Mouse (Mus musculus): Measurements from ENCODE around the gene Zfhx3. TPM values are rescaled to one million over a fixed set of nuclear protein-coding genes. Genes with fewer than 3 reads are reported as not detected.

Gene Zfhx3
- polyA plus RNA-seq, 1 experiment from 2014 or later, result 15.7 TPM

DNA sequence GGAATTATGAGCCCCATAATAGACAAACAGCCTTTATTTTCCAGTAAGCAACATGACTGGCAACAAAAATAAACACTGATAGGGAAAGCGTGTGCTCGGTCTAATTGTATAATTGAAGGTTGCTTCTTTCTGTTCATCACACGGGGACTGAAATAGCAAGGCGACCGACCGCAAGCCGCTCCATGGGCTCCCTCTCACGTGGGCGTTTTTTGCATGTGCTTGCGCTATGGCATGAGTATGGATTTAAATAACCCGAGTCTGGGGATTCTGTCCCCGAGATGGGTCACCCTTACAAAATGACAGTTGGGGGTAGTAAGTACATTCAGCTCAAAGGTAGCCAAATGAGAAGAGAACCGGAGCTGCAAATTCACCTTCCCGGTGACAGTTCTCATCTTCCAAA, 405.9 kb downstream of the Zfhx3 start:
- H3K9me3 ChIP-seq (ENCODE audit: control insufficient read depth, low read length), result no peaks in the 10 kb centered on the region
- H3K4me2 ChIP-seq (ENCODE audit: low read length), result no peak overlapping the region
- no peaks in the 10 kb centered on the region for H3K27me3 ChIP-seq (replicated peaks; ENCODE audit: control insufficient read depth, insufficient read depth, low read length)
- ATAC-seq (replicated peaks; ENCODE audit: low FRiP score, low TSS enrichment, low read depth) (no peak), DNase-seq (ENCODE audit: low spot score) (no peak)
- no peak overlapping the region for H3K9ac ChIP-seq (ENCODE audit: low read length)
- 83% methylated on average over 14 of the region's 14 CpGs for WGBS
- no peak overlapping the region for H3K4me3 ChIP-seq (ENCODE audit: low read depth, low read length)
- no peaks in the 10 kb centered on the region for H3K36me3 ChIP-seq (ENCODE audit: control insufficient read depth, insufficient read depth, low read length)
- H3K27ac ChIP-seq (ENCODE audit: low read depth), result no peak overlapping the region
- H3K4me1 ChIP-seq (replicated peaks; ENCODE audit: control insufficient read depth, insufficient read depth, low read length), result no peaks in the 10 kb centered on the region

DNA sequence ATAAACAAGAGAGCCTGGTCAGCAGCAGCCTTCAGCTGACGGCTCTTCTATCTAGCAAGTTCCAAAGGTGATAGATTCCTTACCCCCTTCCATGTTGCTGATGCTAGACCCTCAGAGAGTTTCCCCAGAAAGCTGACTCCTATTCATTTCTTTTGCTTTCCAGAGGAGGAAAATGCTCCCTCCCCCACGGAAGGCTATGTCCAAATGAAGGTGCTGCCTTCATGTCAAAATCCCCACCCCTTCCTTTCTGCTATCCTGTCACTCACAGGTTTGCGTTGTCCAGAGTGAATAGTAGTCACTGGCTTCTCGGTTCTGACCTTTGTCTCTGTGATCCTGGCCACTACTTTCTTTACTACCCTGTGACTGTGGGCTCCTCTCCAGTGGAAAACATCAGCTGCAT, 406.3 kb downstream of the Zfhx3 start:
- H3K27me3 ChIP-seq (replicated peaks; ENCODE audit: control insufficient read depth, insufficient read depth, low read length), result no peaks in the 10 kb centered on the region
- no peak overlapping the region for H3K4me3 ChIP-seq (ENCODE audit: low read depth, low read length)
- no peaks in the 10 kb centered on the region for H3K4me1 ChIP-seq (replicated peaks; ENCODE audit: control insufficient read depth, insufficient read depth, low read length)
- 51% methylated on average over 4 of the region's 4 CpGs for WGBS
- H3K9me3 ChIP-seq (ENCODE audit: control insufficient read depth, low read length), result no peaks in the 10 kb centered on the region
- ATAC-seq (replicated peaks; ENCODE audit: low FRiP score, low TSS enrichment, low read depth) (no peak), DNase-seq (ENCODE audit: low spot score) (no peak)
- no peak overlapping the region for H3K9ac ChIP-seq (ENCODE audit: low read length)
- H3K27ac ChIP-seq (ENCODE audit: low read depth), result no peak overlapping the region
- no peak overlapping the region for H3K4me2 ChIP-seq (ENCODE audit: low read length)
- H3K36me3 ChIP-seq (ENCODE audit: control insufficient read depth, insufficient read depth, low read length), result no peaks in the 10 kb centered on the region

DNA sequence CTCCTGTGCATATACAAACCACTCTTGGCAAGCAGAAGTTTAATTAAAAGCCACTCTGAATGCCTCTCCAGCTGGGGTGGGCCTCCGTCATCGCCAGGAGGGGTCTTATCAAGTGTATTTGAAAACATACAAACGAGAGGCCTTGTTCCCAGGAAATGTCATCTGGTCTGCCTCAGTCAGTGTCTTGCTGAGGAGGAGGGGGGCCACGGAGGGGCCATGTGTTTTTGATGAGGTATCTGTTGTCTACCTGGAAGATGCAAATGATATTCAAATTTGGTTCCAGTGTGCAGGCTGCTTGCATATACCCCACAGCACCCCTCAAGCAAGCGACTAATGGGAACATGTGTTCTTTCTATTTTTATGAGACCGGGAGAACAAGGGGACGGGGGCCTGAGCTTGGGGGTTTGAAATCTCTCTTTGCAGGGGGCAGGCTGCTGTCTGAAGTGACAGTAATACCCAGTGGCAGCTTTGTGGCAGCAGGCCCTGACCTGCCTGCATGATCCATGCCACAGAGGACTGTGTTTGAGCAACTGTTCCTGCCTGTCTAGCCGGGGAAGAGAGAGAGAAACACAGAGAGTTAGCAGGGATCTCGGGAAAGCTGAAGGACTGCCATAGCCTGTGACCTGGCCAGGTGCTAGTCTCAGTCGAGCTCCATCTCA, 412.8 kb downstream of the Zfhx3 start:
- H3K27me3 ChIP-seq (replicated peaks; ENCODE audit: control insufficient read depth, insufficient read depth, low read length), result no peaks in the 10 kb centered on the region
- H3K9me3 ChIP-seq (ENCODE audit: control insufficient read depth, low read length), result no peaks in the 10 kb centered on the region
- no peaks in the 10 kb centered on the region for H3K4me1 ChIP-seq (replicated peaks; ENCODE audit: control insufficient read depth, insufficient read depth, low read length)
- no peak overlapping the region for H3K4me3 ChIP-seq (ENCODE audit: low read depth, low read length)
- no peaks in the 10 kb centered on the region for H3K36me3 ChIP-seq (ENCODE audit: control insufficient read depth, insufficient read depth, low read length)
- WGBS, result 43% methylated on average over 10 of the region's 10 CpGs
- DNase-seq (ENCODE audit: low spot score) (peak; percentile 25), ATAC-seq (replicated peaks; ENCODE audit: low FRiP score, low TSS enrichment, low read depth) (no peak)
- no peak overlapping the region for H3K4me2 ChIP-seq (ENCODE audit: low read length)
- no peak overlapping the region for H3K9ac ChIP-seq (ENCODE audit: low read length)
- no peak overlapping the region for H3K27ac ChIP-seq (ENCODE audit: low read depth)

DNA sequence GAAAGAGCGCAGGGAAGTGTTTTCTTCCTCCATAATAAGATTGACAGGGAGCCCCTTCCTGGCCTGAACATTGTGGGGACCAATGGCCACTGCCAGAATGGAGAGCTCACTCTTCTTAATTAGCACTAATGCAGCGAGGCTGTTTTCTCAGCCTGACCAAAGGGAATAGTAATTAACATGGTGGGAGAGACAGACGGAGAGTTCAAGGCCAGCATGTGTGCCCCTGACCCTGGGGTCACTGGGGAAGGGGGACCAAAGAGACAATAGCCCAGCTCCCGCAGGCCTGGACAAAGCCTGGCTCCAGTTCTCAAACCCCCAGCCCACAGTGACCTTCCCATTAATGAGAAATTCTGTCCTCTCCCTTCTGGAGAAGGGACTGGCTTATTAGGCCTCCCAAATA, 419.0 kb downstream of the Zfhx3 start:
- Histone ChIP-seq H3K4me1 (replicated peaks; ENCODE audit: control insufficient read depth, insufficient read depth, low read length) (no peaks in the 10 kb centered on the region), H3K9me3 (ENCODE audit: control insufficient read depth, low read length) (no peaks in the 10 kb centered on the region), H3K27ac (ENCODE audit: low read depth) (no peak overlapping the region), H3K4me3 (ENCODE audit: low read depth, low read length) (no peak overlapping the region), H3K36me3 (ENCODE audit: control insufficient read depth, insufficient read depth, low read length) (no peaks in the 10 kb centered on the region), H3K4me2 (ENCODE audit: low read length) (no peak overlapping the region), H3K27me3 (replicated peaks; ENCODE audit: control insufficient read depth, insufficient read depth, low read length) (no peaks in the 10 kb centered on the region), H3K9ac (ENCODE audit: low read length) (no peak overlapping the region)
- ATAC-seq (replicated peaks; ENCODE audit: low FRiP score, low TSS enrichment, low read depth), result no peak
- DNase-seq (ENCODE audit: low spot score), result no peak
- WGBS, result 72% methylated on average over 4 of the region's 4 CpGs

DNA sequence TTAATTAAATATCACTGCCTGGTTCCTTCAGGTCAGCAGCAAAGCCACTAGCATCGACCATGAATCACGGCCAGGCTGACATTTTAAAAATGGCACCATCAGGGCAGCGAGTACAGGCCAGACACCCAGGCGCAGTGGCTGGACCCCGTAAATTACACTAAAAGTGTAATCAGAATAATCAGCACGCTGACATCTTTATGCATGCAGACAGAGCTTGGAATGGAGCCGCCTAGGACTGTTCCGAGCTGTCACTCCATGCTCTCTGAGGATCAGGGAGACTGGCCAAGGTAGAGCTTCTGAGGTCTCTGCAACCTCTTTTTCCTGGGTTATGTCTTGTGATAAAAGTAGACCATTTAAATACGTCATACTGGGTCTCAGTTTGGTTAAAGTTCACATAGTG, 420.0 kb downstream of the Zfhx3 start:
- no peak overlapping the region for H3K4me3 ChIP-seq (ENCODE audit: low read depth, low read length)
- H3K9me3 ChIP-seq (ENCODE audit: control insufficient read depth, low read length), result no peaks in the 10 kb centered on the region
- H3K9ac ChIP-seq (ENCODE audit: low read length), result no peak overlapping the region
- H3K4me2 ChIP-seq (ENCODE audit: low read length), result no peak overlapping the region
- no peaks in the 10 kb centered on the region for H3K27me3 ChIP-seq (replicated peaks; ENCODE audit: control insufficient read depth, insufficient read depth, low read length)
- H3K4me1 ChIP-seq (replicated peaks; ENCODE audit: control insufficient read depth, insufficient read depth, low read length), result no peaks in the 10 kb centered on the region
- H3K36me3 ChIP-seq (ENCODE audit: control insufficient read depth, insufficient read depth, low read length), result no peaks in the 10 kb centered on the region
- ATAC-seq (replicated peaks; ENCODE audit: low FRiP score, low TSS enrichment, low read depth) (no peak), DNase-seq (ENCODE audit: low spot score) (no peak)
- WGBS, result 56% methylated on average over 9 of the region's 9 CpGs
- H3K27ac ChIP-seq (ENCODE audit: low read depth), result no peak overlapping the region

DNA sequence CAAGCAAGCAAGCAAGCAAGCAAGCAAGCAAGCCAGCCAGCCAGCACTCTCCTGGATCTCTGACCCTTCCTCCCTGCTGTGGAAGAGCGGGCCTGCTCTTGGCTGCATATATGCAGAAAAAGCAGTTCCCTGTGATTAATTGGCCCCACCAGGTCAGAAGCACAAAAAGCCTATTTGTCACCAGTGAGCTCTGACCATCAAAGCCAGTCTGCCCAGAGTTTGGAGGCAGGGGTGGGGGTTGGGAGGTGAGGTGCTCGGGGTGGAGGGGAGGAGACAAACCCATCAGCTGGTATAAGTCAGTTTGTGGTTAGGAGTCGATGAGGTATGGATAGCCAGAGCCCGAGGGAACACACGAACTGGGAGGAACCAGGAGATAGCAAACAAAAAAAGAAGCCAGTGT, 421.0 kb downstream of the Zfhx3 start:
- H3K27ac ChIP-seq (ENCODE audit: low read depth), result no peak overlapping the region
- no peak overlapping the region for H3K4me3 ChIP-seq (ENCODE audit: low read depth, low read length)
- H3K4me1 ChIP-seq (replicated peaks; ENCODE audit: control insufficient read depth, insufficient read depth, low read length), result no peaks in the 10 kb centered on the region
- ATAC-seq (replicated peaks; ENCODE audit: low FRiP score, low TSS enrichment, low read depth) (no peak), DNase-seq (ENCODE audit: low spot score) (no peak)
- no peaks in the 10 kb centered on the region for H3K36me3 ChIP-seq (ENCODE audit: control insufficient read depth, insufficient read depth, low read length)
- H3K9ac ChIP-seq (ENCODE audit: low read length), result no peak overlapping the region
- no peaks in the 10 kb centered on the region for H3K9me3 ChIP-seq (ENCODE audit: control insufficient read depth, low read length)
- no peaks in the 10 kb centered on the region for H3K27me3 ChIP-seq (replicated peaks; ENCODE audit: control insufficient read depth, insufficient read depth, low read length)
- 22% methylated on average over 5 of the region's 5 CpGs for WGBS
- H3K4me2 ChIP-seq (ENCODE audit: low read length), result no peak overlapping the region

DNA sequence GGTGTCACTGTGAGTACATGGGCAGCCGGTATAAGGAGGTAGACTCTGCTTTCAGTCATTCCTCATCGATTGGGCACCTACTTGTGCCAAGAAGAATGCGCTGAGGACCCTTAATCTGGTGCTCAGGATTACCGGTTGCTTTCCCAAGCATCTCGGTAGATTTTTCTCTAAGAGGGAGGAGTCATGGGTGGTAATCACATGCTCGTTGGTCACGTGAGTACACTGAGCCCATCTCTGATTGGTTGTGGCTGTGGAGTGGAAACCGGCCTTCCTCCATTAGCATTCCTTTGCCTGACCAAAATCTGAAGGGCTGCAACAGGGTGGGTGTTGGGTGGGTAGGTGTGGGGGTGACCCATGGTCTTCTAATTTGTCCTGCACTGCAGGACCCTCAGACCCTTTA, 421.4 kb downstream of the Zfhx3 start:
- H3K27me3 ChIP-seq (replicated peaks; ENCODE audit: control insufficient read depth, insufficient read depth, low read length), result no peaks in the 10 kb centered on the region
- WGBS, result 62% methylated on average over 8 of the region's 8 CpGs
- DNase-seq (ENCODE audit: low spot score) (no peak), ATAC-seq (replicated peaks; ENCODE audit: low FRiP score, low TSS enrichment, low read depth) (no peak)
- no peak overlapping the region for H3K27ac ChIP-seq (ENCODE audit: low read depth)
- no peaks in the 10 kb centered on the region for H3K36me3 ChIP-seq (ENCODE audit: control insufficient read depth, insufficient read depth, low read length)
- H3K9ac ChIP-seq (ENCODE audit: low read length), result no peak overlapping the region
- no peaks in the 10 kb centered on the region for H3K9me3 ChIP-seq (ENCODE audit: control insufficient read depth, low read length)
- no peaks in the 10 kb centered on the region for H3K4me1 ChIP-seq (replicated peaks; ENCODE audit: control insufficient read depth, insufficient read depth, low read length)
- H3K4me3 ChIP-seq (ENCODE audit: low read depth, low read length), result no peak overlapping the region
- H3K4me2 ChIP-seq (ENCODE audit: low read length), result no peak overlapping the region

DNA sequence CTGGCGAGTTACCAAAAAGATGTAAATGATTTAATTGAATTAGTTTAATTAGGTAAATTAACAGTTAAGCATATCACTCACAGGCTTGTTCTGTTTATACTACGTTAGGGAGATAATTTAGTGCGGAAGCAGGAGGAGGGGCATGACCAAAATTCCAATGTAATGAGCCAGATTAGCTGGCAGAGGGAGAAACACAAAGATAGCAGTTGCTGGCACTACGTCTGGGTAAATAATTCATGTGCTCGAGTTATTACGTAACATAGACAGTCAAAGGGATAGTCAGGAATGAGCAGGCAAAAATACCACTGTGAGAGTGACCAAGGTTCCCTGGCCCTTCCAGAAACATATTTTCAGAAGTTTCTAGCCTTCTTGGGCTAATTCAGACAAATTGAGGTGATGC, 426.6 kb downstream of the Zfhx3 start:
- DNase-seq (ENCODE audit: low spot score) (no peak), ATAC-seq (replicated peaks; ENCODE audit: low FRiP score, low TSS enrichment, low read depth) (no peak)
- Histone ChIP-seq H3K9ac (ENCODE audit: low read length) (no peak overlapping the region), H3K27ac (ENCODE audit: low read depth) (no peak overlapping the region), H3K4me2 (ENCODE audit: low read length) (no peak overlapping the region), H3K4me3 (ENCODE audit: low read depth, low read length) (no peak overlapping the region), H3K27me3 (replicated peaks; ENCODE audit: control insufficient read depth, insufficient read depth, low read length) (no peaks in the 10 kb centered on the region), H3K9me3 (ENCODE audit: control insufficient read depth, low read length) (no peaks in the 10 kb centered on the region), H3K36me3 (ENCODE audit: control insufficient read depth, insufficient read depth, low read length) (no peaks in the 10 kb centered on the region), H3K4me1 (replicated peaks; ENCODE audit: control insufficient read depth, insufficient read depth, low read length) (no peaks in the 10 kb centered on the region; the same call in 1 of the 2 replicates)
- WGBS, result 21% methylated on average over 6 of the region's 6 CpGs

DNA sequence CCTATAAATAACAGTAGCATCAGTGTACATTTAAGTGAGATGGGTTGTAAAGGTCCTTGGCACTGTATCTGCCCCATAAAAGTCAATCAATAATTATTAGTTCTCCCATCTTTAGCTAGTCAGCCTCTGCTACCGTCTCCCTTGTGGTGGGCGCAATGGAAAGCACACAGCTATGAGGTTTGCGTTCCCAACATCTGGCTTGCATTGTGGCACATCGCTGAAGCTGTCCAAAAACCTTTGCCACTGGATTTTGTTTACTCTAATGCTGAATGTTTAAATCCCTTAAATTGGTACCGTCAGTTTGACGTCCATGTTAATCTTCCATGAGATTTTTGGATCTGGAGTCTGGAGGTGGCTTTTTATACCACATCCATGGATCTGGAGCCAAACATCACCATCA, 428.3 kb downstream of the Zfhx3 start:
- H3K4me3 ChIP-seq (ENCODE audit: low read depth, low read length), result no peak overlapping the region
- H3K9me3 ChIP-seq (ENCODE audit: control insufficient read depth, low read length), result no peaks in the 10 kb centered on the region
- no peak overlapping the region for H3K9ac ChIP-seq (ENCODE audit: low read length)
- H3K27ac ChIP-seq (ENCODE audit: low read depth), result no peak overlapping the region
- H3K4me1 ChIP-seq (replicated peaks; ENCODE audit: control insufficient read depth, insufficient read depth, low read length), result no peaks in the 10 kb centered on the region; the same call in 1 of the 2 replicates
- H3K4me2 ChIP-seq (ENCODE audit: low read length), result no peak overlapping the region
- 72% methylated on average over 6 of the region's 6 CpGs for WGBS
- DNase-seq (ENCODE audit: low spot score) (no peak), ATAC-seq (replicated peaks; ENCODE audit: low FRiP score, low TSS enrichment, low read depth) (no peak)
- H3K27me3 ChIP-seq (replicated peaks; ENCODE audit: control insufficient read depth, insufficient read depth, low read length), result no peaks in the 10 kb centered on the region
- H3K36me3 ChIP-seq (ENCODE audit: control insufficient read depth, insufficient read depth, low read length), result no peaks in the 10 kb centered on the region
